ENCODE assay signal across 8 mouse cellular contexts in genomic region chr17:47694503-47695336, GRCm38 (mm10). TPM values are rescaled to one million over a fixed set of nuclear protein-coding genes. Genes with fewer than 3 reads are reported as not detected.
DNase-seq lines count a peak whose midpoint lies in the region; ATAC-seq and TF ChIP-seq lines count a peak whose summit lies in the region.

Gene Prickle4 (minus strand): TSS chr17:47694736.

- peak within 1 kb of the TSS; percentile 42; the same call in 1 of the 2 replicates for H3K27ac ChIP-seq in heart, embryonic 11.5 days (ENCODE audit: low read depth, low read length)
- peak within 1 kb of the TSS; percentile 85 for H3K27ac ChIP-seq in kidney, embryonic 15.5 days
- peak within 1 kb of the TSS; percentile 76 for H3K27ac ChIP-seq in limb, embryonic 15.5 days
- H3K27ac ChIP-seq in midbrain, postnatal 0 days (ENCODE audit: low read depth, low read length), result peak within 1 kb of the TSS; percentile 85

- peak; percentile 88 for ATAC-seq in erythroblast, adult 5-6 weeks (replicated peaks; ENCODE audit: low FRiP score, poor library complexity, severe bottlenecking)
- peak; percentile 91 for ATAC-seq in heart, embryonic 11.5 days (replicated peaks; ENCODE audit: insufficient number of reproducible peaks, low FRiP score, low TSS enrichment)
- ATAC-seq in kidney, embryonic 15.5 days (replicated peaks; ENCODE audit: low FRiP score), result peak; percentile 95
- ATAC-seq in limb, embryonic 15.5 days (ENCODE audit: insufficient number of reproducible peaks, low FRiP score, low TSS enrichment, low read depth), result peak; percentile 91
- peak; percentile 94 for ATAC-seq in midbrain, postnatal 0 days (ENCODE audit: low FRiP score)

- no peaks in the 10 kb centered on the region for H3K79me3 ChIP-seq in C2C12 (ENCODE audit: low read depth)

- peaks cover 10% of the 10 kb centered on the region; the same call in 1 of the 2 replicates for H3K4me1 ChIP-seq in heart, embryonic 11.5 days (ENCODE audit: control insufficient read depth, insufficient read depth, low read length)
- peaks cover 26% of the 10 kb centered on the region for H3K4me1 ChIP-seq in kidney, embryonic 15.5 days
- peaks cover 16% of the 10 kb centered on the region for H3K4me1 ChIP-seq in limb, embryonic 15.5 days
- H3K4me1 ChIP-seq in midbrain, postnatal 0 days (ENCODE audit: insufficient read depth, low read length), result no peaks in the 10 kb centered on the region; the same call in 1 of the 2 replicates

- peak within 1 kb of the TSS; percentile 75 for H3ac ChIP-seq in C2C12 (ENCODE audit: control insufficient read depth, insufficient read length, low read depth)

- H3K79me2 ChIP-seq in C2C12 (ENCODE audit: control insufficient read depth, insufficient read depth), result no peaks in the 10 kb centered on the region

- TF ChIP-seq CTCF in C2C12 (IDR thresholded peaks at IDR 0.05; ENCODE audit: control insufficient read depth, insufficient read depth, insufficient read length), result peak; percentile 91
- peak; percentile 80 for TF ChIP-seq CTCF in brain, embryonic 14.5 days (IDR thresholded peaks at IDR 0.05; ENCODE audit: borderline replicate concordance, extremely low read depth, insufficient read depth, insufficient read length)
- TF ChIP-seq CTCF in midbrain, postnatal 0 days (IDR thresholded peaks at IDR 0.05), result peak; percentile 83

- H3K9ac ChIP-seq in heart, embryonic 11.5 days (ENCODE audit: low read depth, low read length), result peak within 1 kb of the TSS; percentile 87
- H3K9ac ChIP-seq in kidney, embryonic 15.5 days, result peak within 1 kb of the TSS; percentile 89
- H3K9ac ChIP-seq in limb, embryonic 15.5 days, result peak within 1 kb of the TSS; percentile 83
- peak within 1 kb of the TSS; percentile 84 for H3K9ac ChIP-seq in midbrain, postnatal 0 days (replicated peaks; ENCODE audit: low read length, poor library complexity, severe bottlenecking)

- no peaks in the 10 kb centered on the region for H3K9me3 ChIP-seq in heart, embryonic 11.5 days (replicated peaks; ENCODE audit: control insufficient read depth, low read length)
- H3K9me3 ChIP-seq in kidney, embryonic 15.5 days (replicated peaks), result no peaks in the 10 kb centered on the region
- H3K9me3 ChIP-seq in limb, embryonic 15.5 days, result no peaks in the 10 kb centered on the region
- H3K9me3 ChIP-seq in midbrain, postnatal 0 days (ENCODE audit: low read length), result no peaks in the 10 kb centered on the region

- WGBS in heart, embryonic 11.5 days (ENCODE audit: insufficient replicate concordance), result under 1% methylated on average over 67 of the region's 82 CpGs
- WGBS in kidney, embryonic 15.5 days, result under 1% methylated on average over 79 of the region's 82 CpGs
- WGBS in limb, embryonic 15.5 days, result under 1% methylated on average over 75 of the region's 82 CpGs
- under 1% methylated on average over 53 of the region's 82 CpGs for WGBS in midbrain, postnatal 0 days

- H3K27me3 ChIP-seq in C2C12 (ENCODE audit: control insufficient read depth, insufficient read depth, insufficient read length), result no peaks in the 10 kb centered on the region
- H3K27me3 ChIP-seq in heart, embryonic 11.5 days (ENCODE audit: control insufficient read depth, insufficient read depth, low read length), result peaks cover 15% of the 10 kb centered on the region
- peaks cover 14% of the 10 kb centered on the region; the same call in 1 of the 2 replicates for H3K27me3 ChIP-seq in kidney, embryonic 15.5 days
- H3K27me3 ChIP-seq in limb, embryonic 15.5 days, result no peaks in the 10 kb centered on the region
- no peaks in the 10 kb centered on the region for H3K27me3 ChIP-seq in midbrain, postnatal 0 days (ENCODE audit: insufficient read depth, low read length)

- no peaks in the 10 kb centered on the region for H3K36me3 ChIP-seq in C2C12 (ENCODE audit: control insufficient read depth, insufficient read depth)
- H3K36me3 ChIP-seq in heart, embryonic 11.5 days (ENCODE audit: control insufficient read depth, insufficient read depth, low read length), result no peaks in the 10 kb centered on the region
- H3K36me3 ChIP-seq in kidney, embryonic 15.5 days, result 0 out of 2 replicates have a peak, but pooled peaks cover 9% of the 10 kb centered on the region
- H3K36me3 ChIP-seq in limb, embryonic 15.5 days, result peaks cover 12% of the 10 kb centered on the region
- H3K36me3 ChIP-seq in midbrain, postnatal 0 days (ENCODE audit: insufficient read depth, low read length), result peaks cover 11% of the 10 kb centered on the region; the same call in 1 of the 2 replicates

- peak within 1 kb of the TSS; percentile 40 for H3K4me3 ChIP-seq in C2C12 (ENCODE audit: insufficient read depth, poor library complexity, severe bottlenecking)
- H3K4me3 ChIP-seq in heart, embryonic 11.5 days (ENCODE audit: low read depth, low read length), result peak within 1 kb of the TSS; percentile 83
- H3K4me3 ChIP-seq in kidney, embryonic 15.5 days (replicated peaks), result peak within 1 kb of the TSS; percentile 83
- peak within 1 kb of the TSS; percentile 80 for H3K4me3 ChIP-seq in limb, embryonic 15.5 days
- peak within 1 kb of the TSS; percentile 79 for H3K4me3 ChIP-seq in midbrain, postnatal 0 days (ENCODE audit: low read depth, low read length)

- TF ChIP-seq POLR2A in brain, embryonic 14.5 days (IDR thresholded peaks at IDR 0.05; ENCODE audit: borderline replicate concordance, extremely low read depth, insufficient read depth, insufficient read length, poor library complexity, severe bottlenecking), result peak; percentile 54; the same call in 1 of the 2 replicates

- H3K4me2 ChIP-seq in heart, embryonic 11.5 days, result peak within 1 kb of the TSS; percentile 83
- H3K4me2 ChIP-seq in kidney, embryonic 15.5 days, result peak within 1 kb of the TSS; percentile 95
- H3K4me2 ChIP-seq in limb, embryonic 15.5 days, result peak within 1 kb of the TSS; percentile 87
- H3K4me2 ChIP-seq in midbrain, postnatal 0 days (ENCODE audit: low read depth, low read length, poor library complexity, severe bottlenecking), result peak within 1 kb of the TSS; percentile 73

- DNase-seq in brain, embryonic 14.5 days (ENCODE audit: low read depth), result peak; percentile 97
- peak; percentile 98 for DNase-seq in midbrain, postnatal 0 days (ENCODE audit: low spot score)
- DNase-seq in spleen, postnatal 10 days (ENCODE audit: low spot score in 2 of 2), result peak; percentile 96 to 97

TF ChIP-seq in C2C12, 6 proteins besides CTCF, POLR2A, EP300 and RAD21:
- no peak for TF ChIP-seq MYOG (IDR thresholded peaks at IDR 0.05; ENCODE audit: control insufficient read depth, extremely low read depth, insufficient read length)
- no peak for TF ChIP-seq MYOD1 (IDR thresholded peaks at IDR 0.05; ENCODE audit: control insufficient read depth, insufficient read length, low read depth)
- no peak for TF ChIP-seq FOSL1 (IDR thresholded peaks at IDR 0.05; ENCODE audit: insufficient read depth, low read length, poor library complexity, severe bottlenecking)
- TF ChIP-seq CEBPB (IDR thresholded peaks at IDR 0.05; ENCODE audit: low read depth), result no peak
- TF ChIP-seq MAX (IDR thresholded peaks at IDR 0.05), result no peak
- TF ChIP-seq USF1 (IDR thresholded peaks at IDR 0.05; ENCODE audit: low read depth), result no peak

RNA-seq across cellular contexts. Expression of gene Prickle4, which starts in this region (rescaled TPM):
- 0.12 TPM for polyA plus RNA-seq in C2C12 (2012; fragmentation: generic; extraction: Trizol)
- polyA plus RNA-seq in brain, embryonic 14.5 days (2012; rRNA removed), result 0.52 and 1.0 TPM in 2 replicates
- total RNA-seq in erythroblast, adult 5-6 weeks (2015; ENCODE audit: low replicate concordance), result not detected in 2 replicates
- total RNA-seq in erythroblast, adult 5-6 weeks (2017; ENCODE audit: low replicate concordance), result not detected in 2 replicates
- 0.39 TPM in 1 of 2 replicates, not detected in the other for polyA plus RNA-seq in heart, embryonic 11.5 days (2014; fragmentation: Nextera tagmentation; extraction: Ambion mirVana)
- 0.51 and 0.99 TPM in 2 replicates for polyA plus RNA-seq in kidney, embryonic 15.5 days (2015; fragmentation: Nextera tagmentation; extraction: Ambion mirVana)
- 0.27 TPM in 1 of 2 replicates, not detected in the other for polyA plus RNA-seq in limb, embryonic 15.5 days (2015; fragmentation: Nextera tagmentation; extraction: Ambion mirVana)
- total RNA-seq in midbrain, postnatal 0 days (2014; rRNA removed), result 2.5 and 3.2 TPM in 2 replicates
- polyA plus RNA-seq in midbrain, postnatal 0 days (2015; fragmentation: Nextera tagmentation; extraction: Ambion mirVana), result 2.2 and 3.2 TPM in 2 replicates

Comparison
In these comparisons a context has a peak if more than half of its experiments do, and no peak if none do; other contexts are left out.
1. Peak in every context shown above with its lines: DNase-seq, ATAC-seq, H3K4me3 ChIP-seq and H3K27ac ChIP-seq.
2. Peak in ATAC-seq in erythroblast, adult 5-6 weeks; RNA of the gene not detected or under 1 TPM.
3. Peak in ATAC-seq, H3K4me3 ChIP-seq, H3K27ac ChIP-seq, H3K9ac ChIP-seq and H3K4me2 ChIP-seq in heart, embryonic 11.5 days; RNA of the gene not detected or under 1 TPM.
4. Peak in ATAC-seq, H3K4me3 ChIP-seq, H3K27ac ChIP-seq, H3K9ac ChIP-seq and H3K4me2 ChIP-seq in kidney, embryonic 15.5 days; RNA of the gene not detected or under 1 TPM.
5. Peak in ATAC-seq, H3K4me3 ChIP-seq, H3K27ac ChIP-seq, H3K9ac ChIP-seq and H3K4me2 ChIP-seq in limb, embryonic 15.5 days; RNA of the gene not detected or under 1 TPM.